Mouse (Mus musculus) neural tube, embryonic 12.5 days (tissue): ENCODE measurements around the gene Ccdc187. TPM values are rescaled to one million over a fixed set of nuclear protein-coding genes. Genes with fewer than 3 reads are reported as not detected.
A peak's percentile ranks its signal among the peaks of the same experiment; 100 is the strongest.

Source experiments
- ATAC-seq: fragments of 200-750 bp; cut with Nextera tagmentation; 2 replicates; pipeline ENCODE4 v1.8.0; 2017; ENCODE audit warnings: low read depth, mild to moderate bottlenecking, moderate TSS enrichment, moderate library complexity; ENCODE audit not compliant: low FRiP score
- H3K27ac ChIP-seq: fragments of 300-500 bp; sonication (generic); 2 replicates; pipeline ENCODE4 v1.5.1; 2016
- H3K27me3 ChIP-seq: fragments of 300-500 bp; sonication (generic); replicated peaks from 2 replicates; pipeline ENCODE4 v1.6.1; 2016; ENCODE audit warnings: mild to moderate bottlenecking
- H3K36me3 ChIP-seq: fragments of 300-500 bp; sonication (generic); 2 replicates; pipeline ENCODE4 v1.6.1; 2016; ENCODE audit warnings: mild to moderate bottlenecking
- H3K4me1 ChIP-seq: fragments of 300-500 bp; sonication (generic); 2 replicates; pipeline ENCODE4 v1.6.1; 2016
- H3K4me2 ChIP-seq: fragments of 300-500 bp; sonication (generic); replicated peaks from 2 replicates; pipeline ENCODE4 v1.6.1; 2016; ENCODE audit warnings: mild to moderate bottlenecking
- H3K4me3 ChIP-seq: fragments of 300-500 bp; sonication (generic); 2 replicates; pipeline ENCODE4 v1.5.1; 2016
- H3K9ac ChIP-seq: fragments of 300-500 bp; sonication (generic); 2 replicates; pipeline ENCODE4 v1.6.1; 2016; ENCODE audit warnings: mild to moderate bottlenecking
- H3K9me3 ChIP-seq: fragments of 300-500 bp; sonication (generic); 2 replicates; pipeline ENCODE4 v1.6.1; 2016; ENCODE audit warnings: mild to moderate bottlenecking
- WGBS: fragments of 180-500 bp; shearing (Covaris S2); methylation state at CpG from one replicate; pipeline ENCODE4 v1.1.7; 2016; 5-methylcytosine and 5-hydroxymethylcytosine counted together
- polyA plus RNA-seq: library from polyadenylated mRNA; unstranded; fragments of >200 nt; fragmentation: Nextera tagmentation; extraction: Ambion mirVana; gene quantifications from 2 replicates; pipeline ENCODE4 v1.2.1, GENCODE M21; 2016

Ccdc187 gene
- polyA plus RNA-seq, 1 experiment from 2014 or later, result 0.11 TPM

DNA sequence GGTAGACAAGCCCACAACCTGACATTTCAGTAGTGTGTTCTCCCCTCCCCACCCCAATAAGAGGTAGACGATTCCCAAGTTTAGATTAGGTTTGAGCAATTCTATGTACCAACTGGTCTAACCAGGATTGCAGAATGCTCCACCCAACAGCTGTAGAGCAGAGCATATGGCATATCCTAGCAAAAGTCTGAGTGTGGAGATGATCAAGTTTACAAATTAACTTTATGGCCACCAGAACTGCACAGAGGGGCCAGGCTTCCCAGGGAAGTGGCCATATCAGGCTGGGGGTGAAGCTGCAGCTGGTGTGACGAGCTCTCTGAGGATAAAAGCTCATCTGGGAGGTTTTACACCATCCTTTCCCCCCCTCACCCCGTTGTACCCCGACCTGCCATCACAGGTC lies 29.7 kb downstream of the Ccdc187 start:
- H3K9ac ChIP-seq, result no peak overlapping the region
- H3K36me3 ChIP-seq, result no peaks in the 10 kb centered on the region
- no peaks in the 10 kb centered on the region for H3K9me3 ChIP-seq
- H3K4me3 ChIP-seq, result no peak overlapping the region
- H3K27me3 ChIP-seq, result no peaks in the 10 kb centered on the region; the same call in 1 of the 2 replicates
- 0 out of 2 replicates have a peak, but pooled peaks cover under 1% of the 10 kb centered on the region for H3K4me1 ChIP-seq
- ATAC-seq, result no peak
- no peak overlapping the region for H3K27ac ChIP-seq
- no peak overlapping the region for H3K4me2 ChIP-seq
- WGBS, result 52% methylated on average over 4 of the region's 4 CpGs

DNA sequence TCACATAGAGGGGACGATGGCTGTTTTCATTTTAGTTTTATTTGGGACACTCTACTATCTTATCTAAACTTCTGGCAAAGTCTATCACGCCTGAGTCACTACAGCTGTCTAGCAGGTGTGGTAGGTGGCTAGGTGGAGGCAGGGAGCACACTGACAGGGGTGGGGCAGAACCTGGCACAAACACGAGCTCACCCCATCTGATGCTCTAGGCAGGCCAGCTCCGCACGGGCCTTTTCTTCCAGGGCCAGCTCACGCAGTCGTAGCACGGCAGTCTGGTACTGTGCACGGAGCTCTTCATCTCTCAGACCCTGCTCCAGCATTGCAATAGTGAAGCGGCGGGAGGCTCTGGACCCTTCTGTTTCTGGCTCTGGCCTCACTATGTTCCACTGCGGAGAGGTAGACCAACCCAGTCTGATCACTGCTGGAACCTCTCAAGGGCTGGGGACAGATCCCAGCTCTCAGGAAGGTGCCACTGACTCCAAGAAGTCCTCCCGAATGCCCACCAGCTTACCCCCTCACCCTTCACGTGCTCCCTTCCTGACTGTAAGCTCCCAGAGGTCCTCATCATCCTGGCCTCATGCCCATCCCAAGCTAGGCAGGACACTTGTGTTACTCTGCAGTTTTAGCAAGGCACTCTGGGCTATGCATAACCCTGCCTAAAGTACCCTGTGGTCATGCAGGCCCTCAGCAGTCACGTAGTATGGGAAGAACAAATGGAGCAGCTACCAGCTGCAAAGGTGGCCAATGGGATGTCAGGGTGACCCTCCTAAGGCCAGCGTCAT lies 36.9 kb downstream of the Ccdc187 start:
- Histone ChIP-seq H3K9me3 (no peaks in the 10 kb centered on the region), H3K4me3 (no peak overlapping the region), H3K4me1 (no peaks in the 10 kb centered on the region), H3K9ac (no peak overlapping the region), H3K27ac (no peak overlapping the region), H3K27me3 (no peaks in the 10 kb centered on the region), H3K36me3 (no peaks in the 10 kb centered on the region), H3K4me2 (no peak overlapping the region)
- 87% methylated on average over 16 of the region's 16 CpGs for WGBS
- no peak for ATAC-seq

DNA sequence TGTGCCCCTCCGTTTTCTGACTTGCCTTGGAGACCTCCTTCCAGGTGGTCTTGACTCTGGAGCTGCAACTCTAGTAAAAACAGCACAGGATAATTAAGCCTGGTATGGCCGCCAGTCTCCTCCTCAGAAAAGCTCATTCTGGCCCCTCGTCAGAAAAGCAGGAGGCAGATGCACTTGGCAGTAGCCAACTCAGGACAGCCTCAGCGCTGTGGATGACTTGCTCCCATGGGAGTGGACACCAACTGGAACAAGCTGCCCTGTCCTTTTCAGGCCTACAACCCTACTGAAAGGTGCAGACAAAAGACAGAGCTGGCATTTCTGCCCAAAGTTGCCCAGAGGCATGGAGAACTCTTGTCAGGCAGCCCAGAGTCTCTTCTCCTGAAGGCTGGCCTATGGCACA lies 39.5 kb downstream of the Ccdc187 start:
- ATAC-seq, result no peak
- H3K4me2 ChIP-seq, result no peak overlapping the region
- H3K9ac ChIP-seq, result no peak overlapping the region
- no peaks in the 10 kb centered on the region for H3K9me3 ChIP-seq
- no peak overlapping the region for H3K4me3 ChIP-seq
- 56% methylated on average over 4 of the region's 4 CpGs for WGBS
- H3K4me1 ChIP-seq, result no peaks in the 10 kb centered on the region
- no peak overlapping the region for H3K27ac ChIP-seq
- H3K36me3 ChIP-seq, result no peaks in the 10 kb centered on the region
- no peaks in the 10 kb centered on the region for H3K27me3 ChIP-seq

DNA sequence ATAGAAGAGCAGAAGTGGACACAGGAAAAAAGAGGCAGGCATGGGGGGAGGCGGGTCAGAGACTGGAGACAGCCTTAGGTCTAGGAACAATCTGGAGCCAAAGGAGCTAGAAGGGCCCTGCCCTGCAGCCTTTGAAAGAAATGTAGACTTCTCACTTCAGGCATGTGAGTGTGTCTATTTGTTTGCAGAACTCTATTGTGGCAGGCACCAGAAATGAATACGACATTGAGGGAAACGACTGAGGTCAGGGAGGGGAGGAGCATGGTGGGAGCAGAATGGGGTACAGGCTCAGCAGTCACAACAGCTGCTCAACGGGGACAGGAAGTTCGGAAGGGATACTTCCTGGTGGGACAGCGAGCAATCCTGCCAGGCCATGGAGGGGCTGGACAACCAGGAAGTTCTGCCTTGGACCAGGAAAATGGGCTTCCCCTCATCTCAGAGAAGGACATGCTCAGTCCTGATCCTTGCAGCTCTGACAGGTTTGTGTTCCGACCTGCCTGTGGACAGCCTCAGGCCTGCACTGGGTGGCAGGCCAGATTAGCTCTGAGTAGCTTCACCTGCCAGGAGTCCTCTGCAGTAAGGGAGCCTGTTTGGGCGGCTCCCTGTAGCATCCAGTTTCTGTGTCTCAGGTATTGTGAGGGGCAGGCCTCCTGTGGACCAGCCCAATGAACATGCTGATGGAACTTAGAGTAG lies 41.7 kb downstream of the Ccdc187 start:
- no peaks in the 10 kb centered on the region for H3K36me3 ChIP-seq
- no peaks in the 10 kb centered on the region for H3K9me3 ChIP-seq
- no peak for ATAC-seq
- no peaks in the 10 kb centered on the region for H3K4me1 ChIP-seq
- H3K4me2 ChIP-seq, result no peak overlapping the region
- H3K27ac ChIP-seq, result no peak overlapping the region
- no peak overlapping the region for H3K4me3 ChIP-seq
- 60% methylated on average over 8 of the region's 8 CpGs for WGBS
- no peaks in the 10 kb centered on the region for H3K27me3 ChIP-seq
- H3K9ac ChIP-seq, result no peak overlapping the region

DNA sequence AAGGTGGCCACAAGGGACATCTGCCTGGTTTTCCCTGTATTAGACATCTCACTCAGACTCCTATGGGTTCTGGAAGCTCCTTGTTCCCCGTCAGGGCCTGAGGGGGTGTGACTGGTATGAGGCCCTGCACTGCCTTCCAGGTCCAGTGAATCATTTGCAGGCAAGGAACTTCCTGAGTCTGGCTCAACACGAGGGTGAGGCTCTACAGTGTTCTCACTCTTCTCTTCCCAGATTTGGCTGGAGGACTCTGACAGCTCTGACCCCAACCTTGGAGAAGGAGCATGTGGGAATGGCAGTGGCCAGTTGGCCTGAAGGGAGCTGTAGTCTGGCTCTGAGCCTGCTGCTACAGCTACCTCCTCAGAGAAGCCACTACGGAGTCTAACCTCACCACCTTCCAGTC lies 46.8 kb downstream of the Ccdc187 start:
- H3K36me3 ChIP-seq, result no peaks in the 10 kb centered on the region
- no peaks in the 10 kb centered on the region for H3K4me1 ChIP-seq
- no peak overlapping the region for H3K9ac ChIP-seq
- no peaks in the 10 kb centered on the region for H3K27me3 ChIP-seq
- no peak overlapping the region for H3K27ac ChIP-seq
- H3K4me2 ChIP-seq, result no peak overlapping the region
- no peak for ATAC-seq
- WGBS, result 68% methylated on average over 3 of the region's 3 CpGs
- no peak overlapping the region for H3K4me3 ChIP-seq
- no peaks in the 10 kb centered on the region for H3K9me3 ChIP-seq

DNA sequence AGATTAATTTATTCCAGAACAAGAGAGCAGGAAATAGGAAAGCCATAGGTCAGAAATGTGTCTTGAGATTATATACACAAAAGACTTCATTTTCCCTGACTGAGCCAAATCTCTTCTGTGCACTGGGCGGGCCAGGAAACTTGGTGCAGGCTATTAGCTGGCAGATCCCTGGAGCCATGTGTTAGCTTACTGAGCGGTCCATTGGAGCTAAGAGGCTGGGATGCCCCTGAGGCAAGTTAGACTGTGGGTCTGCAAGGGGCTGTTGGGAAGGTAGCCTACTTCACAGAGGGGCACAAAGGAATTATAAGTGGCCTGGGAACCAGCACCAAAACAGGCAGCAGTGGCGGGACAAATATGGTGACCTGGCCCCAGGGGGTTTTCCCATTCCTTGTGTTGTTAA lies 53.5 kb downstream of the Ccdc187 start:
- no peak overlapping the region for H3K9ac ChIP-seq
- WGBS, result 60% methylated on average over 3 of the region's 3 CpGs
- H3K9me3 ChIP-seq, result no peaks in the 10 kb centered on the region
- no peak overlapping the region for H3K27ac ChIP-seq
- H3K36me3 ChIP-seq, result no peaks in the 10 kb centered on the region
- ATAC-seq, result no peak
- no peak overlapping the region for H3K4me2 ChIP-seq
- H3K27me3 ChIP-seq, result no peaks in the 10 kb centered on the region
- H3K4me1 ChIP-seq, result peaks cover 22% of the 10 kb centered on the region
- no peak overlapping the region for H3K4me3 ChIP-seq

DNA sequence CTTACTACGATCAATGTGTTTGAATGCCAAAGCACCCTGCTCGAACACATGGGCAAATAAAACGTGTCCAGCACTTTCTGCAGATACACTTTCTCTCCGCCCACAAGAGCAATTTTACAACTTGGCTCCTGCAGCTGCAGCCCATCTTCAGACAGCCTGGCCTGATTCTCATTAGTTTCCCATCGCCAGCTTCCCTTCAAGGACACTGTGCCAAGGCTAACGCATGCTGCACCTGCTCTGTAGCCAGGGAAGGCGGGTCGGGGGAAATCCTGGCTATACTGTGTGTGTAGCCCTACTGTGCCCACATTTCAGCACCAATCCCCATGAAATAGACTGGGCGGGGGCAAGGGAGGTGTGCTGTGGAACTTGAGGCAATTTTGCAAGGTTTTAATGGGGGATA lies 54.0 kb downstream of the Ccdc187 start:
- no peaks in the 10 kb centered on the region for H3K27me3 ChIP-seq
- 45% methylated on average over 9 of the region's 9 CpGs for WGBS
- no peaks in the 10 kb centered on the region for H3K36me3 ChIP-seq
- no peak overlapping the region for H3K9ac ChIP-seq
- no peaks in the 10 kb centered on the region for H3K9me3 ChIP-seq
- H3K4me2 ChIP-seq, result no peak overlapping the region
- H3K4me1 ChIP-seq, result peaks cover 23% of the 10 kb centered on the region
- no peak overlapping the region for H3K4me3 ChIP-seq
- ATAC-seq, result peak; percentile 19; the same call in 1 of the 2 replicates
- H3K27ac ChIP-seq, result no peak overlapping the region

DNA sequence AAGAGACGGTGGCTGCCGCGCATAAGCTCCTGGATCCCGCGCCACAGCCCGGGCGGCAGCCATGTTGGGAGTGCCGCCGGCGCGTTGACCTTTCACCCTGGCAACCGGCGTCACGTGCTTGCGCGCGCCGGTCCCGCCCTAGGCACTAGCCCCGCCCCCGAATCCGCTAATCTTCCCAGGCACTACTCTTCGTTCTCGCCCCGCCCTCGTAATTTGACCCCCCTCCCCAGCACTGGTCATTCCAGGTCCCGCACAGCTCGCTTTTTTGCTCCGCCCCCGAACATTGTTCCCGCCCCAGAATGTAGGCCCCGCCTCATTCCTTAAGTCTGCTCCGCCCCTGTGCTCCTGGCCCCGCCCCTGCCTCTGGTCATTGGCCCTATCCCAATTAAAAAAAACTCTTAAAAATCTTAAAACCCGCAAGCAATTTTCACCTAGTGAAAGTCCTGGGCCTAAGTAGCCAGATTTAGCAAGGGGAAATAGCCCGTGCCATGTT lies 57.0 kb downstream of the Ccdc187 start, which contains the start of gene Qsox2:
Gene Qsox2, minus strand, starts transcription at position 236 of the 493 bp plus-strand sequence.
- peak within 1 kb of the TSS; percentile 83 for H3K9ac ChIP-seq
- 2% methylated on average over 35 of the region's 36 CpGs for WGBS
- peak within 1 kb of the TSS; percentile 92 for H3K4me3 ChIP-seq
- H3K4me2 ChIP-seq, result peak within 1 kb of the TSS; percentile 77
- no peaks in the 10 kb centered on the region for H3K27me3 ChIP-seq
- H3K9me3 ChIP-seq, result no peaks in the 10 kb centered on the region
- peaks cover 23% of the 10 kb centered on the region for H3K4me1 ChIP-seq
- H3K36me3 ChIP-seq, result no peaks in the 10 kb centered on the region
- ATAC-seq, result peak; percentile 82
- no peak within 1 kb of the TSS for H3K27ac ChIP-seq

DNA sequence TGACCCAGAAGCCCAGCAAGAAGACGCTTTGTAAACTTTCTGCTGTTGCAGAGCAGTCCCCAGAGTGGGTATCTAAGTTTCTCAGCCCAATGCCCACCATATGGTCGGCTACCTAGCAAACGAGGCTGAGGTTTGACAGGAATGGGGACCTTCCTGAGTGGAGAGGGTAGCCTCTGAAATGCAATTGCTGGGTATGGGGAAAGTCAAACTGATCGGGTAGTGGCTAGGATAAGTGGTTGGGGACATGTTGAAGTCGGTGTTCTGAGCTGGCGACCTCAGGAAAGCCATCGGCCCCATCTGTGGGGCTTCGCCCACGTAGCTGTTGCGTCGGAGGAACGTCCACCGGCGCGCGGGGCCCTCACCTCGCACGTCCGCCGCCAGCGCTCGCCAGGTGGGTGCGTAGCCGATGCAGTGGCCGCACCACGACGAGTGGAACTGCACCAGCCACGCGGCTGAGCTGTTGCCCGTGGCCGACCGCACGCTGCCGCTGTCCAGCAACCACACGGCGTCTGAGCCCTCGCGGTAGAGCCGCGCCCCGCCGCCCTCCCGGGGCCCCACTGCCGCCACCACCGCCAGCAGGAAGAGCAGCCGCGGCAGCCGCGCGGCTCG lies 57.6 kb downstream of the Ccdc187 start:
- Histone ChIP-seq H3K9me3 (no peaks in the 10 kb centered on the region), H3K4me3 (peak overlapping the region; percentile 92), H3K36me3 (no peaks in the 10 kb centered on the region), H3K4me1 (peaks cover 23% of the 10 kb centered on the region), H3K9ac (peak overlapping the region; percentile 83), H3K27me3 (no peaks in the 10 kb centered on the region), H3K27ac (no peak overlapping the region), H3K4me2 (peak overlapping the region; percentile 77)
- under 1% methylated on average over 51 of the region's 51 CpGs for WGBS
- peak; percentile 63 for ATAC-seq

DNA sequence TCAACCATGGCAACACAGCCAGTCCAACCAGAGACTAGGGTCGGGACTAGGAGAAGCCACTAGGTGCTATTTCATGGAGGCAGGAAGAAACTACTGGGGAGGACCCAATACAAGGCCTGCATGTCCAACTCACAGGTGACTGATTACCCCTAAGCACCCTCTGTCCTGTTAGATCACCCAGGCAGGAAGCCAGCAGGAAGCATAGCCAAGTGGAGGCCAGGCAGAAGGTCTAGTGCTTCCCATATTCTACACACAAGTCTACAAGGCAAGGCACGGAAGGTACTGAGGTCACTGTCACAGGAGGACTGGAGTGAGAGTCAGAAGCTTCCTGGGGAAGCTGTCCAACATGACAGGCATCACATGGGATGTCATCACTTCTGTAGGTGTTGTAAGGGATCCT lies 59.6 kb downstream of the Ccdc187 start:
- 78% methylated on average over 2 of the region's 2 CpGs for WGBS

DNA sequence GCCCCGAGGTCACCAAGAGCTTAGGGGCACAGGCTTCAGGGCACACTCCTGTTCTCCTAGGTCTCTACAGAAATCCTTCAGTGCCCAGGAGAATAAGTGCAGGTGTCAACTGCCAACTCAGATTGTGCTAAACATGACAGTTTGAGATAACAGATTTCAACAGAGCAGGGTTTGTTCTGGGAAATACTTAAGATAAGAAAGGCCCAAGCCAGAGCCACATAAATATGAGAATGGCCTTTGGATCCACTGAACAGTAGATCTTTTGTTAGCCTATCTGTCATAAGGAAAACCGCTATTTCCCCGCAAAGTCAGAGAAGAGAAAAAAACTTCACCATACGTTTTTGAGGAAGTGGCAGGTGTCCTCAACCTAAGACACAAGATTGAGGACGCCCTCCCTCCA lies 60.1 kb downstream of the Ccdc187 start:
- Histone ChIP-seq H3K36me3 (no peaks in the 10 kb centered on the region), H3K9ac (no peak overlapping the region), H3K9me3 (no peaks in the 10 kb centered on the region), H3K27me3 (no peaks in the 10 kb centered on the region), H3K4me3 (no peak overlapping the region), H3K4me1 (peaks cover 9% of the 10 kb centered on the region), H3K27ac (no peak overlapping the region), H3K4me2 (no peak overlapping the region)
- WGBS, result 78% methylated on average over 5 of the region's 5 CpGs
- no peak for ATAC-seq

More for the DNA sequence above, 59.6 kb downstream of the Ccdc187 start:
- Histone ChIP-seq H3K4me2 (no peak overlapping the region), H3K4me3 (no peak overlapping the region), H3K27ac (no peak overlapping the region), H3K4me1 (peaks cover 11% of the 10 kb centered on the region), H3K27me3 (no peaks in the 10 kb centered on the region), H3K9me3 (no peaks in the 10 kb centered on the region), H3K9ac (no peak overlapping the region), H3K36me3 (no peaks in the 10 kb centered on the region)
- no peak for ATAC-seq

DNA sequence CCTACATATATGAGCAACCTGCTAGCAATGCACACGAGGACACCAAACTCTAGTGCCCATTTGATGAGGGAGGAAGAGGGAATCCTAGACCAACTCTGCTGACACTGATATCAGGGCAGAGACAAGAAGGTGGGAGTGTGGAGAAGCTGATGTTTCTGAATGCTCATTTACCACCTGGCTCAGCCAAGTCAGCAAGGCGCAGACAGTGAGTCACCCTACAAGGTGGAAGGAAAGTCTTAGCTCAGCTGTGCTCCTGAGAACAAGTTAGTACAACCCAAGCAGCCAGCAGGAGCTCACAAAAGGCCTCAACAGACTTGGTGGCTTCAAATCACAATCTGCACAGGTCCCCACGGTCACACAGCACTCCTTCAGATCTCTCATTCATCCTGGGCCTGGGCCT lies 63.0 kb downstream of the Ccdc187 start:
- H3K4me3 ChIP-seq, result no peak overlapping the region
- H3K27me3 ChIP-seq, result no peaks in the 10 kb centered on the region
- H3K27ac ChIP-seq, result no peak overlapping the region
- no peak overlapping the region for H3K4me2 ChIP-seq
- H3K36me3 ChIP-seq, result 0 out of 2 replicates have a peak, but pooled peaks cover 3% of the 10 kb centered on the region
- H3K4me1 ChIP-seq, result peaks cover 6% of the 10 kb centered on the region
- ATAC-seq, result no peak
- no peak overlapping the region for H3K9ac ChIP-seq
- no peaks in the 10 kb centered on the region for H3K9me3 ChIP-seq
- WGBS, result 84% methylated on average over 3 of the region's 3 CpGs
